Mouse (Mus musculus) cortical plate, adult 2 months (tissue): ENCODE results near the gene Nln.

Experiments
- CTCF ChIP-seq: fragments of 200-500 bp; IDR thresholded peaks from 2 replicates; pipeline ENCODE4 v1.5.1; 2011; ENCODE audit warnings: mild to moderate bottlenecking, control low read depth, low read length; ENCODE audit not compliant: insufficient read depth; ENCODE audit errors: extremely low read depth
- POLR2A ChIP-seq: fragments of 200-500 bp; IDR thresholded peaks from 2 replicates; pipeline ENCODE4 v1.6.1; 2011; ENCODE audit warnings: mild to moderate bottlenecking, low read length, control low read depth; ENCODE audit not compliant: insufficient read depth; ENCODE audit errors: extremely low read depth

DNA sequence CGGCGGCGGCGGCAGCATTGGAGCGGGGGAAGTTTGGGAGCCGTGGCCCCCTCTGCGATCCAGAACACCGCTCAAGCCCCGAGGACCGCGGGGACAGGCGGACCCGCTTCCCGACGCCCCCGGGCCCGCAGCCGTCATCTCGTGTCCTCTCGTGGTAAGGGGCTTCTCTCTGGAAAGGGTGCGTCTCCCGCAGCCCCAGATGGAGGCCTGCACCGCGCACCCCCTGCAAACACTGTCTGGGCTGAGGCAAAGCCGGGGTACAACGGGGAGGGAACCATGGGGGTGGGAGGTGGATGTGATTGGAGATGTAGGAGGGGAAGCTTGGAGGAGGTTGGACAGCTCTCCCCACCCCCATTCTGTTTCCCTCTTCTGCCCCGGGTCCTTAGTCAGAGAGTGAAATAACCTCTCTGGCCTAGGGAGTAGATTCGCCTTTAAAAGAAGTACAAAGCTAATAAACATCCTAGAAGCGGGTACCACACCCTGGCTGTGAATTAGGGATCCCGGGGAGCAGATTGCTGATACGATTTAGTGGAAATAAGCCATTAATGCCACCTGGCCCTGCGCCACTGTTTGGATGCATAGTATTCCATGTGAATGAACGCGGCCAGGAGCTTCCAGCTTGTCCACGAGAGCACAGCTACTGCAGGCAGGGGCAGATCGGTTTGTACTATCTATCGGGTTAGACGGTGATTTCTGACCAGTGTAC is 555 bp upstream of the Nln start:
- TF ChIP-seq CTCF (no peak), POLR2A (no peak)
